9 mouse cellular contexts compared by ENCODE assay signal in the genomic region with DNA sequence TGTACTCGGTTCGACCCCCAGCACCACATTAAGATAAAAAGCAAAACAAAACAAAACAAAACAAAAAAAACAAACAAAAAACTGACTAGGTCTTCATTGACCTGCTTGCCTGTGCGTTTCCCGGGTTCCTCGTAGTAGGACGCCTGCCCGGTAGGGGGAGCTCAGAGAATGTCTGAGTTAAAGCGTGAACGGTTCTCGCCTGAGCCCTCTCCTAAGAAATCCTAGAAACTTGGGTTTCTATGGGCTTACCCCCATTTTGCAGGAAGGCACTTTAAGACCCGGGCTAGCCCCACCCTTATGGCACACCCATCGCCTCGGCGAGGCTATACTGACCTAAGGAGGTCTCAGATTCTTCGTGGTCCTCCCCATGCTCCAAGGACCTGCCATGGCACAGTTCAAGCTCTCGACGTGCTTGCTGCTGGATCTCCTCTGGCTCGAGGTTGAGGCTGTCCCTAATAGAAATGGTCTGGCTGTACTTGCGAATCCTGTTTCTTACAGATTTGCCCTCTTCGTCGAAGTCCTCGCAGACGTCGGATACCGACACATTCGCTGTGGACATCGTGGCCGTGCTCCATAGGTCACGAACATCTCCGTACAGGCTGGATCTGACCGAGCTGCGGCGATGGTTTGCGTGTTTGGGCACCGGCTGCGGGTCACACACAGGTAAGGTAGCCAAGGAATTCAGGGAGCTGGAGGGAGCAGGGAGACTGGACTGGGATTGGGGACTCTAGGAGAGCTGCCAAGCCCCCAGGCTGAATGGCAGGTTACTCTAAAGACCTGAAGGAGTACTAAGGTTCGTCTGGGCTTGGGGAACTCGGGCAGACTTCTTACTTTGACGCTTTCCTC. TPM values are rescaled to one million over a fixed set of nuclear protein-coding genes. Genes with fewer than 3 reads are reported as not detected.
DNase-seq lines count a peak whose midpoint lies in the region; ATAC-seq and TF ChIP-seq lines count a peak whose summit lies in the region.
"Had no signal": no experiment of that assay in that cellular context is flagged by ENCODE, and none has a peak within 500 bp of the region (broad histone marks: within the 10 kb centered on the region; RNA-seq: fewer than 3 reads in every experiment).

No protein-coding gene starts in this region.

- H3K4me1 ChIP-seq in ES-Bruce4 (ENCODE audit: control insufficient read depth, insufficient read depth, low read length), result peaks cover 2% of the 10 kb centered on the region
- H3K4me1 ChIP-seq in hindbrain, embryonic 13.5 days (replicated peaks), result peaks cover 53% of the 10 kb centered on the region

- TF ChIP-seq POLR2A in ES-Bruce4 (IDR thresholded peaks at IDR 0.05; ENCODE audit: insufficient read depth, low read length), result no peak

- DNase-seq in c-Kit-positive CD71-positive TER-119-negative erythroid progenitor cells, embryonic 14.5 days (ENCODE audit: low read depth), result peak; percentile 68
- DNase-seq in forelimb bud, embryonic 11.5 days (ENCODE audit: low read depth, low spot score), result peak; percentile 68
- peak; percentile 75 to 97 for DNase-seq in layer of hippocampus, postnatal 25 days (ENCODE audit: extremely low spot score in 1 of 2, low spot score in 1 of 2)
- DNase-seq in lung, postnatal 10 days, result peak; percentile 91
- peak; percentile 93 to 95 for DNase-seq in right cerebral cortex, adult 2 months (ENCODE audit: low spot score in 2 of 2)
- DNase-seq in urinary bladder, postnatal 10 days (ENCODE audit: low spot score), result peak; percentile 66

- peak overlapping the region; percentile 39 for H3K4me3 ChIP-seq in ES-Bruce4 (ENCODE audit: low read depth, low read length)
- peak overlapping the region; percentile 14; the same call in 1 of the 2 replicates for H3K4me3 ChIP-seq in hindbrain, embryonic 13.5 days
- H3K4me3 ChIP-seq: erythroblast, embryonic 14.5 days had no signal

- H3K27me3 ChIP-seq in ES-Bruce4 (ENCODE audit: control insufficient read depth, insufficient read depth, low read length, poor library complexity, severe bottlenecking), result no peaks in the 10 kb centered on the region
- H3K27me3 ChIP-seq in hindbrain, embryonic 13.5 days, result peaks cover 71% of the 10 kb centered on the region

- WGBS in hindbrain, embryonic 13.5 days, result 4% methylated on average over 39 of the region's 39 CpGs

- no peak for ATAC-seq in hindbrain, embryonic 13.5 days (ENCODE audit: low FRiP score)

- peak overlapping the region; percentile 25; the same call in 1 of the 2 replicates for H3K9ac ChIP-seq in ES-Bruce4 (ENCODE audit: low read depth, poor library complexity, severe bottlenecking)
- H3K9ac ChIP-seq in hindbrain, embryonic 13.5 days, result no peak overlapping the region

- no peaks in the 10 kb centered on the region for H3K9me3 ChIP-seq in ES-Bruce4 (replicated peaks; ENCODE audit: control insufficient read depth, insufficient read depth, low read length, poor library complexity, severe bottlenecking)
- H3K9me3 ChIP-seq in hindbrain, embryonic 13.5 days, result no peaks in the 10 kb centered on the region

- H3K27ac ChIP-seq in ES-Bruce4 (ENCODE audit: insufficient read depth, low read length), result no peak overlapping the region
- H3K27ac ChIP-seq in hindbrain, embryonic 13.5 days, result no peak overlapping the region

- no peak for TF ChIP-seq EP300 in ES-Bruce4 (IDR thresholded peaks at IDR 0.05; ENCODE audit: insufficient read depth, low read depth, low read length)

- peak overlapping the region; percentile 27 for H3K4me2 ChIP-seq in hindbrain, embryonic 13.5 days

- peak; percentile 79 for TF ChIP-seq CTCF in ES-Bruce4 (IDR thresholded peaks at IDR 0.05; ENCODE audit: low read depth, low read length)

- no peaks in the 10 kb centered on the region for H3K36me3 ChIP-seq in ES-Bruce4 (ENCODE audit: control insufficient read depth, insufficient read depth, low read length, poor library complexity, severe bottlenecking)
- no peaks in the 10 kb centered on the region for H3K36me3 ChIP-seq in hindbrain, embryonic 13.5 days

RNA-seq across cellular contexts. Expression of a gene that starts 0.5 kb away (rescaled TPM):
- polyA plus RNA-seq in ES-Bruce4 (2011; ENCODE audit: insufficient read depth, insufficient read length, low read depth, missing spikeins), result 1.4 and 1.8 TPM in 2 replicates
- 0.86 and 1.00 TPM in 2 replicates for polyA plus RNA-seq in hindbrain, embryonic 13.5 days (2015; fragmentation: Nextera tagmentation; extraction: Ambion mirVana)
- total RNA-seq in layer of hippocampus, postnatal 25 days (2021), result 10 to 100 TPM; 11.0 to 12.1 TPM
- polyA plus RNA-seq: erythroblast, embryonic 14.5 days had no signal

RNA-seq across cellular contexts. Expression of a gene that starts 3.1 kb away (rescaled TPM):
- polyA plus RNA-seq in ES-Bruce4 (2011; ENCODE audit: insufficient read depth, insufficient read length, low read depth, missing spikeins), result 13.6 and 16.7 TPM in 2 replicates
- polyA plus RNA-seq in hindbrain, embryonic 13.5 days (2015; fragmentation: Nextera tagmentation; extraction: Ambion mirVana), result 15.8 and 16.6 TPM in 2 replicates
- total RNA-seq in layer of hippocampus, postnatal 25 days (2021), result 10 to 100 TPM; 56.2 to 57.7 TPM

RNA-seq across cellular contexts. Expression of a gene that starts 9.6 kb away (rescaled TPM):
- polyA plus RNA-seq in ES-Bruce4 (2011; ENCODE audit: insufficient read depth, insufficient read length, low read depth, missing spikeins), result 1.5 TPM in 1 of 2 replicates, not detected in the other
- polyA plus RNA-seq in hindbrain, embryonic 13.5 days (2015; fragmentation: Nextera tagmentation; extraction: Ambion mirVana), result 1.7 and 2.2 TPM in 2 replicates
- total RNA-seq in layer of hippocampus, postnatal 25 days (2021), result 10 to 100 TPM; 18.4 to 20.2 TPM
- polyA plus RNA-seq: erythroblast, embryonic 14.5 days had no signal

RNA-seq across cellular contexts. Expression of a gene that starts 14.8 kb away (rescaled TPM):
- 56.4 and 66.9 TPM in 2 replicates for polyA plus RNA-seq in ES-Bruce4 (2011; ENCODE audit: insufficient read depth, insufficient read length, low read depth, missing spikeins)
- polyA plus RNA-seq in hindbrain, embryonic 13.5 days (2015; fragmentation: Nextera tagmentation; extraction: Ambion mirVana), result 274 and 284 TPM in 2 replicates
- total RNA-seq in layer of hippocampus, postnatal 25 days (2021), result 100 to 1,000 TPM; 384 to 436 TPM

RNA-seq across cellular contexts. Expression of a gene that starts 15.2 kb away (rescaled TPM):
- polyA plus RNA-seq in ES-Bruce4 (2011; ENCODE audit: insufficient read depth, insufficient read length, low read depth, missing spikeins), result 109 and 112 TPM in 2 replicates
- 115 and 121 TPM in 2 replicates for polyA plus RNA-seq in hindbrain, embryonic 13.5 days (2015; fragmentation: Nextera tagmentation; extraction: Ambion mirVana)
- total RNA-seq in layer of hippocampus, postnatal 25 days (2021), result 10 to 100 TPM; 40.7 to 43.9 TPM
